Mouse (Mus musculus): ENCODE measurements around the gene Gng7. TPM values are rescaled to one million over a fixed set of nuclear protein-coding genes. Genes with fewer than 3 reads are reported as not detected.
"Not testable (repeated sequence)": the region's sequence is repeated elsewhere in the genome, so short reads cannot be mapped to it uniquely, and the experiment has no call there.

Gene Gng7
- polyA plus RNA-seq, 1 experiment from 2014 or later = 1.3 TPM

DNA sequence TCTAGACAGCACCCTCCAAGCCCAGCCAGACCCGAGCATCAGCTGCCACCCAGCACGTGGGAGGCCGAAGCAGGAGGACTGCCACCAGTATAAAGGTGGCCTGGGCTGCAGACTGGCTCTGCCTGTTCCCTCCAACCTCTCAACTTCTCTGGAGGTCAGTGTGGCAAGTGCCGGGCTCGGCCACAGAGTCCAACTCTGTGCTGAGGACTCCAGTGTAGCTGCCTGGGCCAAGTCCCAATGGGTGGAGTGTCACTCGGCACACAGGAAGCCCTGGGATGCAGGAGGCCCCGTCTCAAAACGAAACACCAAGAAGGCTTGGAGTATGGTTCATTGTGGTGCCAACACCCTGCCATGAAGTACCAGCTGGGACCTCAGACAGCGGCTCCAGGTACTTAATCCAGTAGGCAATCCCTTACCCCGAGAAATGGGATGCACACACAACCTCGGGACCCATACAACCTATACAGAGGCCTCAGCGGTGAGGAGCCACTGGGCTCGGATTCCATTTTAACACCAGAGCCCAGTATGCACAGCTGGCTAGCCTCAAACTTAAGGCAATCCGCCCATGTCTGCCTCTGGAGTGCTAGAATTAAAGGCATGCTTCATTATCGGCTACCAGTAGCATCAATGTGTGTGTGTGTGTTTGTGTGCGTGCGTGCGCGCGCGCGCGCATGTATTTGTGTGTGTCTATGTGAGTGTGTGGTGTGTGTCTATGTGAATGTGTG lies 42.8 kb upstream of the Gng7 start:
- no peaks in the 10 kb centered on the region for H3K27me3 ChIP-seq (ENCODE audit: insufficient read depth, low read length)
- 90% methylated on average over 23 of the region's 23 CpGs for WGBS (ENCODE audit: insufficient replicate concordance)
- H3K9ac ChIP-seq (replicated peaks) = no peak overlapping the region; the same call in 1 of the 2 replicates
- H3K36me3 ChIP-seq (replicated peaks; ENCODE audit: insufficient read depth, low read length) = no peaks in the 10 kb centered on the region
- H3K27ac ChIP-seq (ENCODE audit: low read depth) = no peak overlapping the region
- TF ChIP-seq CTCF (IDR thresholded peaks at IDR 0.05; ENCODE audit: low read depth) (no peak), EP300 (IDR thresholded peaks at IDR 0.05; ENCODE audit: low read depth) (no peak)
- no peaks in the 10 kb centered on the region for H3K9me3 ChIP-seq (ENCODE audit: low read length)
- DNase-seq (no peak), ATAC-seq (no peak)
- H3K4me1 ChIP-seq (ENCODE audit: insufficient read depth) = peaks cover 10% of the 10 kb centered on the region
- no peak overlapping the region for H3K4me2 ChIP-seq (ENCODE audit: low read depth, low read length)
- H3K4me3 ChIP-seq (ENCODE audit: low read depth, low read length) = no peak overlapping the region

DNA sequence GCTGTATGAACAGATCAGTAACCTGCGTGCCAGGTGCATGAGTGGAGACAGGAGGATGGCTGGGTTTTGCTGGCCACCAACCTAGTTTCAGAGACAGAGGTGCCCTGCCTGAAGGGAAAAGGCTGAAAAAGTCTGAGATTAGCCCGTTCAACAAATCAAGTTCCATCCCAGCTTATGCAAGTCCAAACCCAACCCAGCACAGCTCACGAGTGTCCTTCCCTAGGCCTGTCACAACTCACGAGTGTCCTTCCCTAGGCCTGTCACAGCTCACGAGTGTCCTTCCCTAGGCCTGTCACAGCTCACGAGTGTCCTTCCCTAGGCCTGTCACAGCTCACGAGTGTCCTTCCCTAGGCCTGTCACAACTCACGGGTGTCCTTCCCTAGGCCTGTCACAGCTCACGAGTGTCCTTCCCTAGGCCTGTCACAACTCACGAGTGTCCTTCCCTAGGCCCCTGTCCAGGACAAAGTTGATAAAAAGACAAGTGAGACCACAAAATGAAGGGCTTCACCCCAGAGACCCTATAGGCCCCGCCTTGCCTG lies 41.1 kb upstream of the Gng7 start:
- not testable (repeated sequence) for DNase-seq; H3K4me3 ChIP-seq (ENCODE audit: low read depth, low read length)

DNA sequence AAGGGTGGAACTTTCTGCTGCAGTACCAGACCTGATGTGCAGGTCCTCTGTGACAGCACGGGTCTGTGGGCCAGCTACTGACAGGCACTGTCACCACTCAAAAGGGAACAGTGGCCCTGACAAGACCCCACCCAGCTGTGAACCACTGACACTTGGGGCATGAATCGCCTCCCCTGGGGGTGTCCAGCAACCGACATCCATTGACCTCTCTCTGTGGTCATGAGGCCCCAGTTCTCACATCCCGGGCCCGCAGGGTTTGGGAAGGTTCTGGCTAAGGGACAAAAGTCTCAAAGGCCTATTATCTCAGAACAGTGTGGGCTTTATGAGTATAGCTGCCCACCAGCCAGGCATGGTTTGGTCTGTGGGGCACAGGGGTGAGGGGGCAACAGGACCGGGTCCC lies 40.4 kb upstream of the Gng7 start:
- Histone ChIP-seq H3K27me3 (ENCODE audit: insufficient read depth, low read length) (no peaks in the 10 kb centered on the region), H3K9me3 (ENCODE audit: low read length) (no peaks in the 10 kb centered on the region), H3K4me3 (ENCODE audit: low read depth, low read length) (no peak overlapping the region), H3K9ac (replicated peaks) (no peak overlapping the region), H3K36me3 (replicated peaks; ENCODE audit: insufficient read depth, low read length) (peaks cover 19% of the 10 kb centered on the region), H3K27ac (ENCODE audit: low read depth) (no peak overlapping the region), H3K4me1 (ENCODE audit: insufficient read depth) (peaks cover 10% of the 10 kb centered on the region), H3K4me2 (ENCODE audit: low read depth, low read length) (no peak overlapping the region)
- TF ChIP-seq CTCF (IDR thresholded peaks at IDR 0.05; ENCODE audit: low read depth) (no peak), EP300 (IDR thresholded peaks at IDR 0.05; ENCODE audit: low read depth) (no peak)
- WGBS (ENCODE audit: insufficient replicate concordance) = 88% methylated on average over 6 of the region's 6 CpGs
- ATAC-seq (no peak), DNase-seq (no peak)

More for the DNA sequence above, 41.1 kb upstream of the Gng7 start:
- H3K27me3 ChIP-seq (ENCODE audit: insufficient read depth, low read length); H3K27ac ChIP-seq (ENCODE audit: low read depth); H3K4me2 ChIP-seq (ENCODE audit: low read depth, low read length); H3K9ac ChIP-seq (replicated peaks); H3K9me3 ChIP-seq (ENCODE audit: low read length); ATAC-seq: not testable (repeated sequence)
- WGBS (ENCODE audit: insufficient replicate concordance) = 72% methylated on average over 11 of the region's 11 CpGs
- Histone ChIP-seq H3K4me1 (ENCODE audit: insufficient read depth) (peaks cover 10% of the 10 kb centered on the region), H3K36me3 (replicated peaks; ENCODE audit: insufficient read depth, low read length) (peaks cover 13% of the 10 kb centered on the region)

DNA sequence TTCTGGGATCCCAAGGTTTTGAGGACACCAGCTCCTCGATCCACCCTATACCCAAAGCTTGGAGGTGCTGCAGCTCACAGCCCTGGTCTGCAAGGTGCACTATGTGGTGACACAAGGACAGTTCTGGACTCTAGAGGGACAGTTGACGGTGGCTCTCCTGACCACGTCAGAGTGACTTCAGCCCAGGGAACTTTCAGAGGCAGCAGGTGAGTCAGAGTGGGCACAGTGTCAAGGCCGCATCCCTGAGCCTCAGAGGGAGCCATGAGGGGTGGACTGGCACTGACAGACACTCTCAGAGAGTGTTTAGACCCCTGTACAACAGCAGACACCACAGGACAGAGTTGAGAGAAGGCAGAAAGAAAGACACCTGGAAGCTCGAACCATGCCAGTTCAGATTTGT lies 37.8 kb upstream of the Gng7 start:
- H3K9me3 ChIP-seq (ENCODE audit: low read length) = no peaks in the 10 kb centered on the region
- H3K4me2 ChIP-seq (ENCODE audit: low read depth, low read length) = no peak overlapping the region
- no peak for TF ChIP-seq EP300 (IDR thresholded peaks at IDR 0.05; ENCODE audit: low read depth)
- TF ChIP-seq CTCF (IDR thresholded peaks at IDR 0.05; ENCODE audit: low read depth) = no peak
- H3K4me3 ChIP-seq (ENCODE audit: low read depth, low read length) = no peak overlapping the region
- WGBS (ENCODE audit: insufficient replicate concordance) = 76% methylated on average over 5 of the region's 5 CpGs
- peaks cover 44% of the 10 kb centered on the region for H3K36me3 ChIP-seq (replicated peaks; ENCODE audit: insufficient read depth, low read length)
- H3K9ac ChIP-seq (replicated peaks) = no peak overlapping the region
- ATAC-seq = no peak
- no peaks in the 10 kb centered on the region for H3K27me3 ChIP-seq (ENCODE audit: insufficient read depth, low read length)
- H3K27ac ChIP-seq (ENCODE audit: low read depth) = no peak overlapping the region
- no peak for DNase-seq
- H3K4me1 ChIP-seq (ENCODE audit: insufficient read depth) = no peaks in the 10 kb centered on the region

DNA sequence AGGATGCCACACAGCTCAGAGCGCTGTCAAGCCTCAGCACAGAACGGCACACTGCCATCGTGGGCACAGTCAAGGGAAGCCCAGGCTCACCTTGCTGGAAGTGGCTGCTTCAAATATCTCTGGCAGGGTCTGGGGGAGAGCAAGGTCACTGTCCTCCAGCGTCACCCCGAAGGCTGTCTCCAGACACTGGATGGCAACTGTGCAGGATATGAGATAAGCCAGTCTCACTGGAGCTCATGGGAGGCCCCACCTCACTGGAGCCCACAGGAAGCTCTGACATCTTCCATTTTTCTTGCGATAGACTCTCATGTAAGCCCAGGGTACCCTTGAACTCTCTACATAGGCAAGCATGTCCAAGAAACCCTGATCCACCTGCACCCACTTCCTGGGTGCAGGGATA lies 36.4 kb upstream of the Gng7 start:
- no peaks in the 10 kb centered on the region for H3K9me3 ChIP-seq (ENCODE audit: low read length)
- H3K27me3 ChIP-seq (ENCODE audit: insufficient read depth, low read length) = no peaks in the 10 kb centered on the region
- H3K4me1 ChIP-seq (ENCODE audit: insufficient read depth) = no peaks in the 10 kb centered on the region
- H3K9ac ChIP-seq (replicated peaks) = no peak overlapping the region
- H3K27ac ChIP-seq (ENCODE audit: low read depth) = peak overlapping the region; percentile 22; the same call in 1 of the 2 replicates
- no peak for DNase-seq
- peaks cover 57% of the 10 kb centered on the region for H3K36me3 ChIP-seq (replicated peaks; ENCODE audit: insufficient read depth, low read length)
- no peak overlapping the region for H3K4me3 ChIP-seq (ENCODE audit: low read depth, low read length)
- WGBS (ENCODE audit: insufficient replicate concordance) = 58% methylated on average over 6 of the region's 6 CpGs
- ATAC-seq = peak; percentile 33; the same call in 1 of the 2 replicates
- no peak for TF ChIP-seq EP300 (IDR thresholded peaks at IDR 0.05; ENCODE audit: low read depth)
- TF ChIP-seq CTCF (IDR thresholded peaks at IDR 0.05; ENCODE audit: low read depth) = no peak
- no peak overlapping the region for H3K4me2 ChIP-seq (ENCODE audit: low read depth, low read length)

DNA sequence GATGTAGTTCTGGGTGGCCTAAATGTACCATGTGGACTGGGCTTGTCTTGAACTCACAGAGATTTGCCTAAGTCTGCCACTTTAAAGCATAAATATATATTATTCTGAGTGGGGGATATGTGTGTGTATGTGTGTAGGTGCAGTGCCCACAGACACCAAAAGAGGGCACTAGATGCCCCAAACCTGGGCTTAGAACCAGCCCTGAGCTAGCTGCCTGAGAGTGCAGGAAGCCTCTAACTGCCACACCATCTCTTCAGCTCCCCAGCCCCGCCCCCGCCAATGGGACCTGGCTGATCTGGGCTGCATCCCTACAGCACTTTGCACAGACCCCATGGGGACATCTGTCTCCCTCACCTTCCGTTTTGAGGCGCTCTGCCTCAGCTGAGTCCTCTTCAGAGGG lies 35.9 kb upstream of the Gng7 start:
- H3K27ac ChIP-seq (ENCODE audit: low read depth) = no peak overlapping the region
- no peaks in the 10 kb centered on the region for H3K27me3 ChIP-seq (ENCODE audit: insufficient read depth, low read length)
- no peak overlapping the region for H3K4me3 ChIP-seq (ENCODE audit: low read depth, low read length)
- TF ChIP-seq EP300 (IDR thresholded peaks at IDR 0.05; ENCODE audit: low read depth) (no peak), CTCF (IDR thresholded peaks at IDR 0.05; ENCODE audit: low read depth) (peak; percentile 59)
- 75% methylated on average over 3 of the region's 4 CpGs for WGBS (ENCODE audit: insufficient replicate concordance)
- 0 out of 2 replicates have a peak, but pooled peaks have one; percentile 25 for ATAC-seq
- peaks cover 62% of the 10 kb centered on the region for H3K36me3 ChIP-seq (replicated peaks; ENCODE audit: insufficient read depth, low read length)
- DNase-seq = peak; percentile 51
- H3K4me2 ChIP-seq (ENCODE audit: low read depth, low read length) = no peak overlapping the region
- no peaks in the 10 kb centered on the region for H3K4me1 ChIP-seq (ENCODE audit: insufficient read depth)
- H3K9ac ChIP-seq (replicated peaks) = no peak overlapping the region
- H3K9me3 ChIP-seq (ENCODE audit: low read length) = no peaks in the 10 kb centered on the region

DNA sequence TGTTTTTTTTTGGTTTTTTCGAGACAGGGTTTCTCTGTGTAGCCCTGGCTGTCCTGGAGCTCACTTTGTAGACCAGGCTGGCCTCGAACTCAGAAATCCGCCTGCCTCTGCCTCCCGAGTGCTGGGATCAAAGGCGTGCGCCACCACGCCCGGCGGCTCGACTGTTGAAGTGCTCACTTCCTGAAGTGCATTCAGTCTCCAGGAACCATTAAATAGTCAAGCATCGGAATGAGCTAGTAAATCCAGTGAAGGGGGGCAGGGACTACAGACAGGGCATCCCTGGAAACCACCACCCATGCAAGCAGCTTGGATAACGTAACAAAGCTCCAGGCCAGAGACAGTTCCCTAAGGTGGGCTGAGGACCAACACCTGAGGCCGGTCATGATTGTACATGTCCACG lies 30.5 kb upstream of the Gng7 start:
- not testable (repeated sequence) for DNase-seq
- WGBS (ENCODE audit: insufficient replicate concordance) = 90% methylated on average over 14 of the region's 14 CpGs

More for the DNA sequence above, 30.5 kb upstream of the Gng7 start:
- not testable (repeated sequence) for H3K4me2 ChIP-seq (ENCODE audit: low read depth, low read length); H3K27ac ChIP-seq (ENCODE audit: low read depth); H3K9me3 ChIP-seq (ENCODE audit: low read length); ATAC-seq; H3K27me3 ChIP-seq (ENCODE audit: insufficient read depth, low read length); H3K9ac ChIP-seq (replicated peaks); H3K4me3 ChIP-seq (ENCODE audit: low read depth, low read length); H3K4me1 ChIP-seq (ENCODE audit: insufficient read depth)
- peaks cover 63% of the 10 kb centered on the region for H3K36me3 ChIP-seq (replicated peaks; ENCODE audit: insufficient read depth, low read length)
